Mouse (Mus musculus): Measurements from ENCODE around the gene Setd4.

Gene Setd4

DNA sequence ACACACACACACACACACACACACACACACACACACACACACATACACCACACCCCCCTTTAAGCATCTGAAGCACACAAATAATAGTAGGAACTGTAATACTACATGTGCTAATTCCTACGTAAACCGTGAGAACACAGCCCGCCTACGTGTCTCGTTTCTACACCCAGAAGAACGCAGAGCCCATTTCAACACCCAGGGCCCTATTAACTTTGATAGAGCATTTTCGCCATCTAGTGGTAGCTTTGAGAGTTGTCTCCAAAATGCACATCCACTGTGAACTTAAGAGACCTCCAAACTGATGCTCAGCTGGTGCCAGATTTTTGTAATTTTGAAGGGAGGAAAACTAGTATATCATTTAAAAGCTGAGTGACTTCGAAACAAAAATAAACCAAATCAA lies 60.2 kb downstream of the Setd4 start:
- DNase-seq: peak; percentile 24

DNA sequence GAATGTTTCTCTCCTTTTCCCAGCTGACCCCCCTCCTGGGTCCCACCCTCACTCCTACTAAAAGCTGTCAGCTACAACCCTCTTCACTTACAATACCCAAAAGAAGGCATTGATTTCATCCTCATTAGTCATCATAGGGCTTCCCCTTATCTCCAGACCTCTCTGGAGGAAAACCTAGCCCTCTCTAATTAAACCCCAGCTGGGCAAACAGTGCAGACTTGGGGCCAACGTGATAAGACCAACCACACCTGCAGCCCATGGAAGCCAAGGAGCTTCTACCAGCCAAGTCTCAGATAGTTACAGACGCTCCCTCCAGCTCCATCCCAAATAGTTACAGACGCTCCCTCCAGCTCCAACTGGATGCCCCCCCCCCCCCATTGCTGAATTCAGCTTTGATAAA lies 64.0 kb downstream of the Setd4 start:
- DNase-seq: no peak

- DNase-seq: no peak
These were observed 68.6 kb downstream of the Setd4 start for GRCm38 (mm10) chr16:93535151-93535853.
